Mouse (Mus musculus) kidney, adult 2 months (tissue): Measurements from ENCODE around the gene Slc9a6.

ENCODE experiments used
- CTCF ChIP-seq: fragments of 200-500 bp; conservative IDR thresholded peaks from 2 replicates; pipeline ENCODE4 v1.5.1; 2011; ENCODE audit warnings: low read depth, mild to moderate bottlenecking, control low read depth, low read length, moderate library complexity, mixed read lengths; ENCODE audit not compliant: insufficient read depth, insufficient read length
- POLR2A ChIP-seq: fragments of 200-500 bp; IDR thresholded peaks from one replicate; pipeline ENCODE4 v1.6.1; 2011; ENCODE audit warnings: low read depth, low read length, control low read depth

GRCm38 (mm10) chrX:56640066-56640465 lies 30.5 kb downstream of the Slc9a6 start:
- no peak for TF ChIP-seq CTCF
- no peak for TF ChIP-seq POLR2A
